Mouse (Mus musculus) inflammation-experienced regulatory T-cells, adult 16 weeks (primary cell): ENCODE results near the gene Hspb3. TPM values are rescaled to one million over a fixed set of nuclear protein-coding genes. Genes with fewer than 3 reads are reported as not detected.

ENCODE experiments used
- polyA plus RNA-seq: library from polyadenylated mRNA; unstranded; fragments of 100-300 nt; shearing (Covaris generic); gene quantifications from one replicate; pipeline ENCODE4 v1.2.1, GENCODE M21; 2017

Gene Hspb3
- not detected for polyA plus RNA-seq

GRCm38 (mm10) chr13:113663151-113663779 is at the start of gene Hspb3:
Hspb3 (minus strand) TSS chr13:113663676.

GRCm38 (mm10) chr13:113617891-113618823 is 45.3 kb downstream of the Hspb3 start, which contains the start of gene Snx18:
Snx18 (minus strand) TSS chr13:113618564.

Other genes with a start within 250 kb of the Hspb3 start
- gene Snx18, start 45.1 kb downstream of the Hspb3 start, polyA plus RNA-seq: 5.8 TPM
- 22.4 TPM for gene Arl15, start 130.8 kb upstream of the Hspb3 start, polyA plus RNA-seq